Mouse (Mus musculus) cerebellum, adult 8-10 months (tissue): ENCODE measurements at regions not wholly inside any gene's neighbourhood (a gene's known extent, or its start where the extent isn't known, plus 50 kb on each side); places are given as distances from the start of the nearest gene placed in this dataset.
"Not testable (repeated sequence)": the region's sequence is repeated elsewhere in the genome, so short reads cannot be mapped to it uniquely, and the experiment has no call there.

ENCODE experiments used
- DNase-seq: peaks from one replicate; pipeline ENCODE4 v3.0.0; 2022

- no peak for DNase-seq
These were observed 142.7 kb upstream of the Gnai1 start for GRCm38 (mm10) chr5:18502831-18503230.

- no peak for DNase-seq
These were observed 134.2 kb upstream of the Gnai1 start for GRCm38 (mm10) chr5:18494305-18494704.

- no peak for DNase-seq
These were observed 129.6 kb upstream of the Gnai1 start for GRCm38 (mm10) chr5:18489709-18490108.

GRCm38 (mm10) chr5:18487076-18487772 lies 127.1 kb upstream of the Gnai1 start:
- no peak for DNase-seq

GRCm38 (mm10) chr5:18484376-18484775 lies 124.2 kb upstream of the Gnai1 start:
- no peak for DNase-seq

- no peak for DNase-seq
These were observed 118.3 kb upstream of the Gnai1 start for GRCm38 (mm10) chr5:18478420-18478819.

- DNase-seq, result no peak
These were observed 117.3 kb upstream of the Gnai1 start for GRCm38 (mm10) chr5:18477372-18478017.

- DNase-seq, result no peak
These were observed 112.0 kb upstream of the Gnai1 start for GRCm38 (mm10) chr5:18472114-18472513.

- DNase-seq, result no peak
These were observed 97.6 kb upstream of the Gnai1 start for GRCm38 (mm10) chr5:18457771-18458170.

- DNase-seq, result no peak
These were observed 96.0 kb upstream of the Gnai1 start for GRCm38 (mm10) chr5:18456196-18456595.

GRCm38 (mm10) chr5:18452871-18453757 lies 93.0 kb upstream of the Gnai1 start:
- not testable (repeated sequence) for DNase-seq

- DNase-seq, result no peak
These were observed 89.1 kb upstream of the Gnai1 start for GRCm38 (mm10) chr5:18449261-18449660.

GRCm38 (mm10) chr5:18448330-18448670 lies 88.1 kb upstream of the Gnai1 start:
- no peak for DNase-seq

- DNase-seq, result no peak
These were observed 87.6 kb upstream of the Gnai1 start for GRCm38 (mm10) chr5:18447665-18448329.

- peak; percentile 74 for DNase-seq
These were observed 85.8 kb upstream of the Gnai1 start for GRCm38 (mm10) chr5:18445969-18446368.

- DNase-seq, result no peak
These were observed 79.8 kb upstream of the Gnai1 start for GRCm38 (mm10) chr5:18439986-18440385.

- no peak for DNase-seq
These were observed 79.1 kb upstream of the Gnai1 start for GRCm38 (mm10) chr5:18439281-18439680.

GRCm38 (mm10) chr5:18436099-18436748 lies 76.1 kb upstream of the Gnai1 start:
- DNase-seq, result no peak

GRCm38 (mm10) chr5:18434245-18434644 lies 74.1 kb upstream of the Gnai1 start:
- DNase-seq, result no peak

GRCm38 (mm10) chr5:18433287-18433686 lies 73.1 kb upstream of the Gnai1 start:
- no peak for DNase-seq

- no peak for DNase-seq
These were observed 64.9 kb upstream of the Gnai1 start for GRCm38 (mm10) chr5:18425098-18425497.

GRCm38 (mm10) chr5:18414892-18415291 lies 54.7 kb upstream of the Gnai1 start:
- no peak for DNase-seq
